Mouse (Mus musculus): ENCODE measurements at regions not wholly inside any gene's neighbourhood (a gene's known extent, or its start where the extent isn't known, plus 50 kb on each side); places are given as distances from the start of the nearest gene placed in this dataset.

- 89% methylated on average over 1 of the region's 1 CpGs for WGBS
- Histone ChIP-seq H3K4me1 (replicated peaks) (no peaks in the 10 kb centered on the region), H3K9me3 (no peaks in the 10 kb centered on the region), H3K36me3 (no peaks in the 10 kb centered on the region), H3K4me3 (no peak overlapping the region), H3K27me3 (ENCODE audit: insufficient read depth, poor library complexity, severe bottlenecking) (no peaks in the 10 kb centered on the region), H3K27ac (no peak overlapping the region)
- no peak for DNase-seq (ENCODE audit: low spot score)
Measured at GRCm38 (mm10) chr13:102349493-102349892, 343.9 kb upstream of the Cd180 start.

- DNase-seq (ENCODE audit: low spot score) = no peak
- WGBS = 80% methylated on average over 10 of the region's 10 CpGs
- Histone ChIP-seq H3K27ac (no peak overlapping the region), H3K4me1 (replicated peaks) (no peaks in the 10 kb centered on the region), H3K4me3 (no peak overlapping the region), H3K36me3 (no peaks in the 10 kb centered on the region), H3K9me3 (no peaks in the 10 kb centered on the region), H3K27me3 (ENCODE audit: insufficient read depth, poor library complexity, severe bottlenecking) (no peaks in the 10 kb centered on the region)
Measured at GRCm38 (mm10) chr13:102352073-102352854, 341.1 kb upstream of the Cd180 start.

DNA sequence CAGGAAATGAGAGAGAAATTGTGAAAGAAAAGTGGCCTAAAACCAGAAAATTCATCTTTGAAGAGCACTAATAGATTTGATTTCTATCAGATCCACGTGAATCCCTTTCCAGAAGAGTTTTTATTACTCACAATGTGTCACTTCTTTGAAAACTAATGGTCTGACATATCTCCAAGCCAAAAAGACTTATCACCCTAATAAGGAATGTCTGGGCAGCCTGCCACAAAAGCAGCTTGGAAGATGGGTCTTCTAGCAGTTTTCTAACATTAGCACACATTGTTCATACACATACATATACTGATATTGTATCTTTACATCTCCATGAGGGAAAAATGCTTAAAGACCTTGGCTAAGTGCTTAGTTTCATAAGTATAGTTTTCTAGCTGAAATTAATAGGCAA, 337.8 kb upstream of the Cd180 start:
- DNase-seq (ENCODE audit: low spot score) = no peak
- 76% methylated on average over 1 of the region's 1 CpGs for WGBS
- no peaks in the 10 kb centered on the region for H3K9me3 ChIP-seq

GRCm38 (mm10) chr13:102372451-102373082, 320.8 kb upstream of the Cd180 start:
- H3K4me1 ChIP-seq (replicated peaks) = peaks cover 16% of the 10 kb centered on the region; the same call in 1 of the 2 replicates
- 23% methylated on average over 4 of the region's 4 CpGs for WGBS
- no peaks in the 10 kb centered on the region for H3K9me3 ChIP-seq
- H3K27me3 ChIP-seq (ENCODE audit: insufficient read depth, poor library complexity, severe bottlenecking) = peaks cover 61% of the 10 kb centered on the region
- H3K27ac ChIP-seq = no peak overlapping the region
- peak; percentile 39 for DNase-seq (ENCODE audit: low spot score)
- H3K4me3 ChIP-seq = no peak overlapping the region
- H3K36me3 ChIP-seq = no peaks in the 10 kb centered on the region

More for the DNA sequence above, 337.8 kb upstream of the Cd180 start:
- no peak overlapping the region for H3K4me3 ChIP-seq
- no peaks in the 10 kb centered on the region for H3K36me3 ChIP-seq
- H3K27ac ChIP-seq = no peak overlapping the region
- H3K4me1 ChIP-seq (replicated peaks) = no peaks in the 10 kb centered on the region
- no peaks in the 10 kb centered on the region for H3K27me3 ChIP-seq (ENCODE audit: insufficient read depth, poor library complexity, severe bottlenecking)

DNA sequence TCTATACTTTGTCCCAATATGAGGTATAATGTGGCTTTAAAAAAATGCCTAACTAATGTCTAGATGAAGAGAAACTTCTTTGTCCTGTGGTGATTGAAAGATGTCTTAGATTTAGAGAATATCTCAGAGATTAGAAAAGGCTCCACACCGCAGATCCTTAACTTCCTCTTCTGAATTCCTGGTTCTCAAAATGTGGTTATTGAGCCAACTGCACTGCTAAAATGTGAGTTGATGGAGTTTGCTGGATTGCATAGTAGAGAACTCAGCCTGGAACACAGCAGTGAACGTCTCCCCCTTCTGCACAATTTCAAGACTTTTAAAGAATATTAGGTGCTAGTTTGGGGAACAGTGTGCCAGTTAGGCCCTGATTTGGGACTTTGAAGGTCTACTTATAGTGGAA, 312.7 kb upstream of the Cd180 start:
- Histone ChIP-seq H3K36me3 (no peaks in the 10 kb centered on the region), H3K27me3 (ENCODE audit: insufficient read depth, poor library complexity, severe bottlenecking) (peaks cover 15% of the 10 kb centered on the region), H3K4me1 (replicated peaks) (no peaks in the 10 kb centered on the region), H3K9me3 (no peaks in the 10 kb centered on the region), H3K4me3 (no peak overlapping the region), H3K27ac (no peak overlapping the region)
- WGBS = 86% methylated on average over 2 of the region's 2 CpGs
- DNase-seq (ENCODE audit: low spot score) = no peak

- no peaks in the 10 kb centered on the region for H3K9me3 ChIP-seq
- peaks cover 15% of the 10 kb centered on the region for H3K4me1 ChIP-seq (replicated peaks)
- H3K27ac ChIP-seq = no peak overlapping the region
- no peak overlapping the region for H3K4me3 ChIP-seq
- peaks cover 29% of the 10 kb centered on the region; the same call in 1 of the 2 replicates for H3K27me3 ChIP-seq (ENCODE audit: insufficient read depth, poor library complexity, severe bottlenecking)
- H3K36me3 ChIP-seq = no peaks in the 10 kb centered on the region
- no peak for DNase-seq (ENCODE audit: low spot score)
- 85% methylated on average over 2 of the region's 2 CpGs for WGBS
Measured at GRCm38 (mm10) chr13:102391911-102392310, 301.4 kb upstream of the Cd180 start.

GRCm38 (mm10) chr13:102392868-102393661, 300.3 kb upstream of the Cd180 start:
- 21% methylated on average over 10 of the region's 10 CpGs for WGBS
- peaks cover 34% of the 10 kb centered on the region; the same call in 1 of the 2 replicates for H3K27me3 ChIP-seq (ENCODE audit: insufficient read depth, poor library complexity, severe bottlenecking)
- H3K9me3 ChIP-seq = no peaks in the 10 kb centered on the region
- peaks cover 15% of the 10 kb centered on the region for H3K4me1 ChIP-seq (replicated peaks)
- no peaks in the 10 kb centered on the region for H3K36me3 ChIP-seq
- peak; percentile 7 for DNase-seq (ENCODE audit: low spot score)
- H3K27ac ChIP-seq = peak overlapping the region; percentile 25; the same call in 1 of the 2 replicates
- H3K4me3 ChIP-seq = no peak overlapping the region

DNA sequence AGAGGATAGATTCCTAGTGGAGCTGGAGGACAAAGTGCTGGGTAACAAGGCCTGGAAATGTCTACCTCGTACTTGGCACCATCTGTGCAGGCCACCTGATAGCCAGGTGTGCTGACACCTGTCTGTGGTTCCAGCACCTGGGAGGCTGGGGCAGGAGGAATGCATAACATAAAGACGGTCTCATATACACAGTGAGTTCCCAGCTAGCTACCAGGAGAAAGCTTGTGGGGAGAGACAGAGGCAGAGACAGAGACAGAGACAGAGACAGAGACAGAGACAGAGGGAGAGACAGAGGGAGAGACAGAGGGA, 299.7 kb upstream of the Cd180 start:
- Histone ChIP-seq H3K27ac (peak overlapping the region; percentile 25; the same call in 1 of the 2 replicates), H3K9me3 (no peaks in the 10 kb centered on the region), H3K36me3 (no peaks in the 10 kb centered on the region), H3K4me1 (replicated peaks) (peaks cover 15% of the 10 kb centered on the region), H3K27me3 (ENCODE audit: insufficient read depth, poor library complexity, severe bottlenecking) (peaks cover 36% of the 10 kb centered on the region; the same call in 1 of the 2 replicates), H3K4me3 (no peak overlapping the region)
- 46% methylated on average over 2 of the region's 2 CpGs for WGBS
- peak; percentile 8 for DNase-seq (ENCODE audit: low spot score)

- DNase-seq (ENCODE audit: low spot score) = no peak
- WGBS = 85% methylated on average over 3 of the region's 3 CpGs
- no peaks in the 10 kb centered on the region for H3K36me3 ChIP-seq
- no peaks in the 10 kb centered on the region for H3K9me3 ChIP-seq
- no peak overlapping the region for H3K4me3 ChIP-seq
- no peak overlapping the region for H3K27ac ChIP-seq
- peaks cover 36% of the 10 kb centered on the region; the same call in 1 of the 2 replicates for H3K27me3 ChIP-seq (ENCODE audit: insufficient read depth, poor library complexity, severe bottlenecking)
- peaks cover 15% of the 10 kb centered on the region for H3K4me1 ChIP-seq (replicated peaks)
Measured at GRCm38 (mm10) chr13:102394057-102394456, 299.3 kb upstream of the Cd180 start.

DNA sequence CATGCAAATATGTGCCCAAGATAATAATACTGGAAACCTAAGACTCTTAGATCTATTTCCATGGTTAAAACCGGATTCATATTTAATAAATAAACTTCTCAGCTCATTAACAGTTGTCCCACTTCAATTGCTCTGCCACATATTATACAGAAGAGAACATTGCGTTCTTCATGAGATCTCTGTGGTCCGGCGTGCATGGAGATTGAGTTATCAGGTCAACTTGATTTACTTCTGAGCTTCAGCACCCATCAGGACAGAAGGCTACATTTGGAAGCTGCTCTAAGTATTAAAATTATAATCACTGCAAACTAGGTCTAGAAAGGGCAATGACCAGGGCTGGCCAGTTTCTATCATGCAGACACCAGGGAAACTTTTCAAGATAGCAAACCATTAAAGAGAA, 295.9 kb upstream of the Cd180 start:
- H3K27me3 ChIP-seq (ENCODE audit: insufficient read depth, poor library complexity, severe bottlenecking) = peaks cover 17% of the 10 kb centered on the region; the same call in 1 of the 2 replicates
- H3K36me3 ChIP-seq = no peaks in the 10 kb centered on the region
- H3K4me1 ChIP-seq (replicated peaks) = peaks cover 14% of the 10 kb centered on the region
- H3K9me3 ChIP-seq = no peaks in the 10 kb centered on the region
- no peak overlapping the region for H3K27ac ChIP-seq
- WGBS = 92% methylated on average over 4 of the region's 4 CpGs
- DNase-seq (ENCODE audit: low spot score) = no peak
- no peak overlapping the region for H3K4me3 ChIP-seq

- H3K4me1 ChIP-seq (replicated peaks) = no peaks in the 10 kb centered on the region
- no peak for DNase-seq (ENCODE audit: low spot score)
- no peaks in the 10 kb centered on the region for H3K9me3 ChIP-seq
- H3K4me3 ChIP-seq = no peak overlapping the region
- WGBS = 91% methylated on average over 4 of the region's 4 CpGs
- H3K27ac ChIP-seq = no peak overlapping the region
- H3K36me3 ChIP-seq = no peaks in the 10 kb centered on the region
- H3K27me3 ChIP-seq (ENCODE audit: insufficient read depth, poor library complexity, severe bottlenecking) = no peaks in the 10 kb centered on the region
Measured at GRCm38 (mm10) chr13:102411840-102412239, 281.5 kb upstream of the Cd180 start.

GRCm38 (mm10) chr13:102434372-102434954, 258.9 kb upstream of the Cd180 start:
- H3K4me3 ChIP-seq = no peak overlapping the region
- WGBS = 85% methylated on average over 3 of the region's 3 CpGs
- no peak for DNase-seq (ENCODE audit: low spot score)
- no peaks in the 10 kb centered on the region for H3K27me3 ChIP-seq (ENCODE audit: insufficient read depth, poor library complexity, severe bottlenecking)
- no peaks in the 10 kb centered on the region for H3K4me1 ChIP-seq (replicated peaks)
- H3K36me3 ChIP-seq = no peaks in the 10 kb centered on the region
- no peak overlapping the region for H3K27ac ChIP-seq
- H3K9me3 ChIP-seq = no peaks in the 10 kb centered on the region
